Mouse (Mus musculus): ENCODE data around the gene Ddah1. TPM values are rescaled to one million over a fixed set of nuclear protein-coding genes. Genes with fewer than 3 reads are reported as not detected.

Gene Ddah1
- polyA plus RNA-seq, 1 experiment from 2014 or later, result 40.5 TPM

GRCm38 (mm10) chr3:145760547-145760946 is 2.1 kb downstream of the Ddah1 start:
- 94% methylated on average over 3 of the region's 3 CpGs for WGBS
- no peak for ATAC-seq

GRCm38 (mm10) chr3:145761501-145762170 is 3.2 kb downstream of the Ddah1 start:
- no peak overlapping the region for H3K27ac ChIP-seq (ENCODE audit: low read length)
- H3K27me3 ChIP-seq (replicated peaks; ENCODE audit: control insufficient read depth, insufficient read depth, low read length), result no peaks in the 10 kb centered on the region
- H3K4me3 ChIP-seq (ENCODE audit: low read length), result no peak overlapping the region
- peaks cover 35% of the 10 kb centered on the region for H3K4me1 ChIP-seq (ENCODE audit: control insufficient read depth, insufficient read depth, low read length)
- WGBS, result 71% methylated on average over 3 of the region's 3 CpGs
- no peak overlapping the region for H3K9ac ChIP-seq (ENCODE audit: low read depth, low read length)
- no peak overlapping the region for H3K4me2 ChIP-seq (ENCODE audit: low read depth, low read length)
- ATAC-seq, result no peak
- H3K9me3 ChIP-seq (ENCODE audit: control insufficient read depth, low read length), result no peaks in the 10 kb centered on the region
- no peaks in the 10 kb centered on the region for H3K36me3 ChIP-seq (ENCODE audit: control insufficient read depth, insufficient read depth, low read length)

More at GRCm38 (mm10) chr3:145760547-145760946, 2.1 kb downstream of the Ddah1 start:
- Histone ChIP-seq H3K4me2 (ENCODE audit: low read depth, low read length) (no peak overlapping the region), H3K9ac (ENCODE audit: low read depth, low read length) (no peak overlapping the region), H3K4me3 (ENCODE audit: low read length) (no peak overlapping the region), H3K27ac (ENCODE audit: low read length) (no peak overlapping the region), H3K36me3 (ENCODE audit: control insufficient read depth, insufficient read depth, low read length) (no peaks in the 10 kb centered on the region), H3K4me1 (ENCODE audit: control insufficient read depth, insufficient read depth, low read length) (peaks cover 35% of the 10 kb centered on the region), H3K9me3 (ENCODE audit: control insufficient read depth, low read length) (no peaks in the 10 kb centered on the region), H3K27me3 (replicated peaks; ENCODE audit: control insufficient read depth, insufficient read depth, low read length) (no peaks in the 10 kb centered on the region)

GRCm38 (mm10) chr3:145762957-145763641 is 4.6 kb downstream of the Ddah1 start:
- H3K27ac ChIP-seq (ENCODE audit: low read length), result peak overlapping the region; percentile 63; the same call in 1 of the 2 replicates
- WGBS, result 43% methylated on average over 4 of the region's 4 CpGs
- peak; percentile 68 for ATAC-seq

GRCm38 (mm10) chr3:145763642-145763972 is 5.1 kb downstream of the Ddah1 start:
- Histone ChIP-seq H3K9ac (ENCODE audit: low read depth, low read length) (no peak overlapping the region), H3K4me1 (ENCODE audit: control insufficient read depth, insufficient read depth, low read length) (peaks cover 31% of the 10 kb centered on the region), H3K4me3 (ENCODE audit: low read length) (no peak overlapping the region), H3K36me3 (ENCODE audit: control insufficient read depth, insufficient read depth, low read length) (no peaks in the 10 kb centered on the region), H3K27me3 (replicated peaks; ENCODE audit: control insufficient read depth, insufficient read depth, low read length) (no peaks in the 10 kb centered on the region), H3K4me2 (ENCODE audit: low read depth, low read length) (no peak overlapping the region), H3K27ac (ENCODE audit: low read length) (peak overlapping the region; percentile 63; the same call in 1 of the 2 replicates), H3K9me3 (ENCODE audit: control insufficient read depth, low read length) (no peaks in the 10 kb centered on the region)
- peak; percentile 62 for ATAC-seq
- WGBS, result 70% methylated on average over 3 of the region's 3 CpGs

More at GRCm38 (mm10) chr3:145762957-145763641, 4.6 kb downstream of the Ddah1 start:
- Histone ChIP-seq H3K4me2 (ENCODE audit: low read depth, low read length) (no peak overlapping the region), H3K36me3 (ENCODE audit: control insufficient read depth, insufficient read depth, low read length) (no peaks in the 10 kb centered on the region), H3K9me3 (ENCODE audit: control insufficient read depth, low read length) (no peaks in the 10 kb centered on the region), H3K9ac (ENCODE audit: low read depth, low read length) (no peak overlapping the region), H3K27me3 (replicated peaks; ENCODE audit: control insufficient read depth, insufficient read depth, low read length) (no peaks in the 10 kb centered on the region), H3K4me3 (ENCODE audit: low read length) (no peak overlapping the region), H3K4me1 (ENCODE audit: control insufficient read depth, insufficient read depth, low read length) (peaks cover 34% of the 10 kb centered on the region)

- WGBS, result 84% methylated on average over 2 of the region's 2 CpGs
- Histone ChIP-seq H3K9me3 (ENCODE audit: control insufficient read depth, low read length) (no peaks in the 10 kb centered on the region), H3K4me2 (ENCODE audit: low read depth, low read length) (no peak overlapping the region), H3K4me1 (ENCODE audit: control insufficient read depth, insufficient read depth, low read length) (peaks cover 25% of the 10 kb centered on the region), H3K9ac (ENCODE audit: low read depth, low read length) (no peak overlapping the region), H3K36me3 (ENCODE audit: control insufficient read depth, insufficient read depth, low read length) (no peaks in the 10 kb centered on the region), H3K27ac (ENCODE audit: low read length) (no peak overlapping the region), H3K27me3 (replicated peaks; ENCODE audit: control insufficient read depth, insufficient read depth, low read length) (no peaks in the 10 kb centered on the region), H3K4me3 (ENCODE audit: low read length) (no peak overlapping the region)
- ATAC-seq, result no peak
These were observed 5.9 kb downstream of the Ddah1 start for GRCm38 (mm10) chr3:145764416-145764815.

GRCm38 (mm10) chr3:145768439-145768838 is 10.0 kb downstream of the Ddah1 start:
- Histone ChIP-seq H3K4me3 (ENCODE audit: low read length) (no peak overlapping the region), H3K27me3 (replicated peaks; ENCODE audit: control insufficient read depth, insufficient read depth, low read length) (no peaks in the 10 kb centered on the region), H3K36me3 (ENCODE audit: control insufficient read depth, insufficient read depth, low read length) (no peaks in the 10 kb centered on the region), H3K27ac (ENCODE audit: low read length) (no peak overlapping the region), H3K4me1 (ENCODE audit: control insufficient read depth, insufficient read depth, low read length) (peaks cover 10% of the 10 kb centered on the region), H3K4me2 (ENCODE audit: low read depth, low read length) (no peak overlapping the region), H3K9me3 (ENCODE audit: control insufficient read depth, low read length) (no peaks in the 10 kb centered on the region), H3K9ac (ENCODE audit: low read depth, low read length) (no peak overlapping the region)
- 92% methylated on average over 4 of the region's 4 CpGs for WGBS
- ATAC-seq, result no peak

- Histone ChIP-seq H3K4me1 (ENCODE audit: control insufficient read depth, insufficient read depth, low read length) (peaks cover 15% of the 10 kb centered on the region), H3K9ac (ENCODE audit: low read depth, low read length) (no peak overlapping the region), H3K27ac (ENCODE audit: low read length) (no peak overlapping the region), H3K36me3 (ENCODE audit: control insufficient read depth, insufficient read depth, low read length) (no peaks in the 10 kb centered on the region), H3K9me3 (ENCODE audit: control insufficient read depth, low read length) (no peaks in the 10 kb centered on the region), H3K27me3 (replicated peaks; ENCODE audit: control insufficient read depth, insufficient read depth, low read length) (no peaks in the 10 kb centered on the region), H3K4me3 (ENCODE audit: low read length) (no peak overlapping the region), H3K4me2 (ENCODE audit: low read depth, low read length) (no peak overlapping the region)
- 89% methylated on average over 9 of the region's 9 CpGs for WGBS
- no peak for ATAC-seq
These were observed 14.9 kb downstream of the Ddah1 start for GRCm38 (mm10) chr3:145773384-145773783.

- no peaks in the 10 kb centered on the region for H3K36me3 ChIP-seq (ENCODE audit: control insufficient read depth, insufficient read depth, low read length)
- no peak for ATAC-seq
- H3K4me1 ChIP-seq (ENCODE audit: control insufficient read depth, insufficient read depth, low read length), result peaks cover 20% of the 10 kb centered on the region
- no peak overlapping the region for H3K9ac ChIP-seq (ENCODE audit: low read depth, low read length)
- H3K4me3 ChIP-seq (ENCODE audit: low read length), result no peak overlapping the region
- no peaks in the 10 kb centered on the region for H3K27me3 ChIP-seq (replicated peaks; ENCODE audit: control insufficient read depth, insufficient read depth, low read length)
- no peaks in the 10 kb centered on the region for H3K9me3 ChIP-seq (ENCODE audit: control insufficient read depth, low read length)
- H3K27ac ChIP-seq (ENCODE audit: low read length), result no peak overlapping the region
- no peak overlapping the region for H3K4me2 ChIP-seq (ENCODE audit: low read depth, low read length)
- 84% methylated on average over 7 of the region's 7 CpGs for WGBS
These were observed 15.9 kb downstream of the Ddah1 start for GRCm38 (mm10) chr3:145774336-145774735.

- no peaks in the 10 kb centered on the region for H3K9me3 ChIP-seq (ENCODE audit: control insufficient read depth, low read length)
These were observed 16.8 kb downstream of the Ddah1 start for GRCm38 (mm10) chr3:145775236-145775635.

More at GRCm38 (mm10) chr3:145775236-145775635, 16.8 kb downstream of the Ddah1 start:
- Histone ChIP-seq H3K4me3 (ENCODE audit: low read length) (no peak overlapping the region), H3K27ac (ENCODE audit: low read length) (no peak overlapping the region), H3K9ac (ENCODE audit: low read depth, low read length) (no peak overlapping the region), H3K4me2 (ENCODE audit: low read depth, low read length) (no peak overlapping the region), H3K27me3 (replicated peaks; ENCODE audit: control insufficient read depth, insufficient read depth, low read length) (no peaks in the 10 kb centered on the region), H3K36me3 (ENCODE audit: control insufficient read depth, insufficient read depth, low read length) (no peaks in the 10 kb centered on the region), H3K4me1 (ENCODE audit: control insufficient read depth, insufficient read depth, low read length) (peaks cover 24% of the 10 kb centered on the region)
- WGBS, result 55% methylated on average over 5 of the region's 5 CpGs
- no peak for ATAC-seq

Data from intestine, embryonic 16.5 days (tissue).